Mouse (Mus musculus): ENCODE data around the gene Elp5. TPM values are rescaled to one million over a fixed set of nuclear protein-coding genes. Genes with fewer than 3 reads are reported as not detected.
"Not testable (repeated sequence)": the region's sequence is repeated elsewhere in the genome, so short reads cannot be mapped to it uniquely, and the experiment has no call there.

Elp5 gene
- total RNA-seq, 2 experiments from 2014 or later = 29.0 to 34.6 TPM

- intact Hi-C loops (cut with DNase I) = no loop called here
- no peak for DNase-seq
Observed at GRCm38 (mm10) chr11:69938401-69938979, 43.8 kb downstream of the Elp5 start.

GRCm38 (mm10) chr11:69937834-69938233 is 44.5 kb downstream of the Elp5 start:
- intact Hi-C loops (cut with DNase I) = no loop called here
- DNase-seq = no peak

GRCm38 (mm10) chr11:69937385-69937784 is 44.9 kb downstream of the Elp5 start:
- peak; percentile 66 to 78 for DNase-seq
- intact Hi-C loops (cut with DNase I) = no loop called here

- no peak for DNase-seq
- intact Hi-C loops (cut with DNase I) = no loop called here
Observed at GRCm38 (mm10) chr11:69936714-69937347, 45.5 kb downstream of the Elp5 start.

GRCm38 (mm10) chr11:69936156-69936555 is 46.2 kb downstream of the Elp5 start:
- peak in 1 of 2 experiments; percentile 26 for DNase-seq
- intact Hi-C loops (cut with DNase I) = no loop called here

GRCm38 (mm10) chr11:69935137-69935879 is 47.0 kb downstream of the Elp5 start, which contains the start of gene Ybx2:
Ybx2 (plus strand) TSS chr11:69935796.
- intact Hi-C loops (cut with DNase I) = no loop called here
- peak; percentile 73 to 80 for DNase-seq

GRCm38 (mm10) chr11:69934681-69935080 is 47.6 kb downstream of the Elp5 start:
- DNase-seq = no peak
- intact Hi-C loops (cut with DNase I) = loop anchor here (1.0 to 5.0 kb wide), 2 partner anchors 15 to 73 kb away; no protein-coding TSS in a partner anchor

- intact Hi-C loops (cut with DNase I) = loop anchor here (1.0 to 5.0 kb wide), 2 partner anchors 15 to 73 kb away; no protein-coding TSS in a partner anchor
- peak; percentile 92 to 95 for DNase-seq
Observed at GRCm38 (mm10) chr11:69934169-69934568, 48.1 kb downstream of the Elp5 start.

GRCm38 (mm10) chr11:69933066-69933465 is 49.3 kb downstream of the Elp5 start:
- intact Hi-C loops (cut with DNase I) = loop anchor here (5.0 kb wide), 1 partner anchor 74 kb away; no protein-coding TSS in a partner anchor
- DNase-seq = no peak

GRCm38 (mm10) chr11:69932254-69932653 is 50.1 kb downstream of the Elp5 start:
- intact Hi-C loops (cut with DNase I) = loop anchor here (5.0 kb wide), 1 partner anchor 75 kb away; no protein-coding TSS in a partner anchor
- no peak for DNase-seq

- intact Hi-C loops (cut with DNase I) = loop anchor here (5.0 kb wide), 1 partner anchor 76 kb away; no protein-coding TSS in a partner anchor
- no peak for DNase-seq
Observed at GRCm38 (mm10) chr11:69931769-69932168, 50.5 kb downstream of the Elp5 start.

GRCm38 (mm10) chr11:69930967-69931537 is 51.3 kb downstream of the Elp5 start:
- no peak for DNase-seq
- intact Hi-C loops (cut with DNase I) = loop anchor here (5.0 kb wide), 1 partner anchor 76 kb away; no protein-coding TSS in a partner anchor

GRCm38 (mm10) chr11:69930176-69930575 is 52.1 kb downstream of the Elp5 start:
- not testable (repeated sequence) for DNase-seq
- intact Hi-C loops (cut with DNase I) = loop anchor here (5.0 kb wide), 1 partner anchor 77 kb away; no protein-coding TSS in a partner anchor

GRCm38 (mm10) chr11:69929712-69930111 is 52.6 kb downstream of the Elp5 start:
- intact Hi-C loops (cut with DNase I) = loop anchor here (5.0 kb wide), 1 partner anchor 78 kb away; no protein-coding TSS in a partner anchor
- no peak for DNase-seq

GRCm38 (mm10) chr11:69927501-69927900 is 54.8 kb downstream of the Elp5 start:
- intact Hi-C loops (cut with DNase I) = no loop called here
- no peak for DNase-seq

GRCm38 (mm10) chr11:69922796-69923195 is 59.5 kb downstream of the Elp5 start:
- DNase-seq = no peak
- intact Hi-C loops (cut with DNase I) = no loop called here

GRCm38 (mm10) chr11:69922012-69922756 is 60.1 kb downstream of the Elp5 start:
- no peak for DNase-seq
- intact Hi-C loops (cut with DNase I) = no loop called here

GRCm38 (mm10) chr11:69921114-69922011 is 61.0 kb downstream of the Elp5 start, which contains the start of gene Eif5a:
Eif5a (minus strand) TSS chr11:69921958.
- intact Hi-C loops (cut with DNase I) = no loop called here

More at GRCm38 (mm10) chr11:69921114-69922011, 61.0 kb downstream of the Elp5 start, which contains the start of gene Eif5a:
- peak; percentile 100 for DNase-seq
